Mouse (Mus musculus) neural tube, embryonic 13.5 days (tissue): Measurements from ENCODE around the gene Kif3c. TPM values are rescaled to one million over a fixed set of nuclear protein-coding genes. Genes with fewer than 3 reads are reported as not detected.

Experiments used
- ATAC-seq: fragments of 200-750 bp; cut with Nextera tagmentation; 2 replicates; pipeline ENCODE4 v1.8.0; 2017; ENCODE audit warnings: low read depth, mild to moderate bottlenecking, moderate TSS enrichment, moderate library complexity
- H3K27ac ChIP-seq: fragments of 300-500 bp; sonication (generic); replicated peaks from 2 replicates; pipeline ENCODE4 v1.5.1; 2015; ENCODE audit warnings: moderate library complexity, mild to moderate bottlenecking, inconsistent platforms
- H3K27me3 ChIP-seq: fragments of 300-500 bp; sonication (generic); 2 replicates; pipeline ENCODE4 v1.6.1; 2015; ENCODE audit warnings: mild to moderate bottlenecking, inconsistent platforms
- H3K36me3 ChIP-seq: fragments of 300-500 bp; sonication (generic); 2 replicates; pipeline ENCODE4 v1.6.1; 2015; ENCODE audit warnings: mild to moderate bottlenecking, inconsistent platforms
- H3K4me1 ChIP-seq: fragments of 300-500 bp; sonication (generic); replicated peaks from 2 replicates; pipeline ENCODE4 v1.6.1; 2015; ENCODE audit warnings: inconsistent platforms
- H3K4me2 ChIP-seq: fragments of 300-500 bp; sonication (generic); 2 replicates; pipeline ENCODE4 v1.6.1; 2015; ENCODE audit warnings: inconsistent platforms, mild to moderate bottlenecking, moderate library complexity
- H3K4me3 ChIP-seq: fragments of 300-500 bp; sonication (generic); 2 replicates; pipeline ENCODE4 v1.5.1; 2015; ENCODE audit warnings: mild to moderate bottlenecking, inconsistent platforms
- H3K9ac ChIP-seq: fragments of 300-500 bp; sonication (generic); 2 replicates; pipeline ENCODE4 v1.6.1; 2015; ENCODE audit warnings: moderate library complexity, mild to moderate bottlenecking, inconsistent platforms
- H3K9me3 ChIP-seq: fragments of 300-500 bp; sonication (generic); 2 replicates; pipeline ENCODE4 v1.6.1; 2016; ENCODE audit warnings: inconsistent platforms
- WGBS: fragments of 180-500 bp; shearing (Covaris S2); methylation state at CpG from one replicate; pipeline ENCODE4 v1.1.7; 2015; 5-methylcytosine and 5-hydroxymethylcytosine counted together
- polyA plus RNA-seq: library from polyadenylated mRNA; unstranded; fragments of >200 nt; fragmentation: Nextera tagmentation; extraction: Ambion mirVana; gene quantifications from 2 replicates; pipeline ENCODE4 v1.2.1, GENCODE M21; 2015

Kif3c gene
- polyA plus RNA-seq, 1 experiment from 2014 or later = 77.3 TPM

GRCm38 (mm10) chr12:3427891-3428775, 63.2 kb downstream of the Kif3c start:
- Histone ChIP-seq H3K4me1 (peaks cover 33% of the 10 kb centered on the region), H3K4me2 (peak overlapping the region; percentile 69), H3K27me3 (no peaks in the 10 kb centered on the region), H3K9me3 (no peaks in the 10 kb centered on the region), H3K9ac (peak overlapping the region; percentile 91; the same call in 1 of the 2 replicates), H3K27ac (peak overlapping the region; percentile 95; the same call in 1 of the 2 replicates), H3K36me3 (no peaks in the 10 kb centered on the region), H3K4me3 (peak overlapping the region; percentile 96)
- 66% methylated on average over 11 of the region's 11 CpGs for WGBS
- ATAC-seq = no peak

- Histone ChIP-seq H3K36me3 (peaks cover 8% of the 10 kb centered on the region), H3K4me2 (no peak overlapping the region), H3K27me3 (no peaks in the 10 kb centered on the region), H3K9ac (no peak overlapping the region), H3K4me1 (peaks cover 25% of the 10 kb centered on the region), H3K4me3 (no peak overlapping the region), H3K9me3 (no peaks in the 10 kb centered on the region), H3K27ac (no peak overlapping the region)
- WGBS = 84% methylated on average over 2 of the region's 2 CpGs
- no peak for ATAC-seq
These were observed 64.9 kb downstream of the Kif3c start for GRCm38 (mm10) chr12:3429681-3430442.

GRCm38 (mm10) chr12:3430443-3430753, 65.5 kb downstream of the Kif3c start:
- Histone ChIP-seq H3K9ac (no peak overlapping the region), H3K4me3 (no peak overlapping the region), H3K27me3 (no peaks in the 10 kb centered on the region), H3K4me2 (no peak overlapping the region), H3K4me1 (peaks cover 19% of the 10 kb centered on the region), H3K9me3 (no peaks in the 10 kb centered on the region), H3K36me3 (peaks cover 8% of the 10 kb centered on the region), H3K27ac (no peak overlapping the region)
- ATAC-seq = no peak

- Histone ChIP-seq H3K4me1 (peaks cover 16% of the 10 kb centered on the region), H3K4me2 (no peak overlapping the region), H3K36me3 (peaks cover 8% of the 10 kb centered on the region), H3K9me3 (no peaks in the 10 kb centered on the region), H3K4me3 (no peak overlapping the region), H3K27ac (no peak overlapping the region), H3K27me3 (no peaks in the 10 kb centered on the region), H3K9ac (no peak overlapping the region)
- no peak for ATAC-seq
These were observed 66.1 kb downstream of the Kif3c start for GRCm38 (mm10) chr12:3430985-3431384.

- Histone ChIP-seq H3K27me3 (no peaks in the 10 kb centered on the region), H3K9me3 (no peaks in the 10 kb centered on the region), H3K4me2 (no peak overlapping the region), H3K27ac (no peak overlapping the region), H3K4me1 (peaks cover 9% of the 10 kb centered on the region; the same call in 1 of the 2 replicates), H3K36me3 (peaks cover 8% of the 10 kb centered on the region), H3K9ac (no peak overlapping the region), H3K4me3 (no peak overlapping the region)
- no peak for ATAC-seq
- WGBS = 75% methylated on average over 1 of the region's 1 CpGs
These were observed 68.8 kb downstream of the Kif3c start for GRCm38 (mm10) chr12:3433736-3434135.

GRCm38 (mm10) chr12:3436446-3436845, 71.5 kb downstream of the Kif3c start:
- no peak overlapping the region for H3K4me2 ChIP-seq
- H3K9me3 ChIP-seq = no peaks in the 10 kb centered on the region
- no peaks in the 10 kb centered on the region for H3K27me3 ChIP-seq
- 95% methylated on average over 5 of the region's 5 CpGs for WGBS
- H3K4me1 ChIP-seq = peaks cover 5% of the 10 kb centered on the region; the same call in 1 of the 2 replicates
- no peak overlapping the region for H3K27ac ChIP-seq
- no peak for ATAC-seq
- H3K4me3 ChIP-seq = no peak overlapping the region
- peaks cover 8% of the 10 kb centered on the region for H3K36me3 ChIP-seq
- no peak overlapping the region for H3K9ac ChIP-seq

- Histone ChIP-seq H3K4me1 (no peaks in the 10 kb centered on the region), H3K4me3 (no peak overlapping the region)
These were observed 72.9 kb downstream of the Kif3c start for GRCm38 (mm10) chr12:3437815-3438214.

GRCm38 (mm10) chr12:3440916-3441315, 76.0 kb downstream of the Kif3c start:
- WGBS = 83% methylated on average over 2 of the region's 2 CpGs

More at GRCm38 (mm10) chr12:3437815-3438214, 72.9 kb downstream of the Kif3c start:
- H3K27ac ChIP-seq = no peak overlapping the region
- 100% methylated on average over 1 of the region's 1 CpGs for WGBS
- no peak overlapping the region for H3K9ac ChIP-seq
- ATAC-seq = no peak
- peaks cover 8% of the 10 kb centered on the region for H3K36me3 ChIP-seq
- H3K4me2 ChIP-seq = no peak overlapping the region
- H3K27me3 ChIP-seq = no peaks in the 10 kb centered on the region
- H3K9me3 ChIP-seq = no peaks in the 10 kb centered on the region

GRCm38 (mm10) chr12:3441361-3441760, 76.4 kb downstream of the Kif3c start:
- Histone ChIP-seq H3K4me1 (no peaks in the 10 kb centered on the region), H3K4me3 (no peak overlapping the region), H3K27ac (no peak overlapping the region), H3K9me3 (no peaks in the 10 kb centered on the region), H3K9ac (no peak overlapping the region), H3K27me3 (no peaks in the 10 kb centered on the region), H3K4me2 (no peak overlapping the region), H3K36me3 (peaks cover 10% of the 10 kb centered on the region)
- WGBS = 91% methylated on average over 5 of the region's 5 CpGs
- no peak for ATAC-seq

More at GRCm38 (mm10) chr12:3440916-3441315, 76.0 kb downstream of the Kif3c start:
- H3K9me3 ChIP-seq = no peaks in the 10 kb centered on the region
- no peak overlapping the region for H3K4me2 ChIP-seq
- H3K4me1 ChIP-seq = no peaks in the 10 kb centered on the region
- H3K36me3 ChIP-seq = peaks cover 10% of the 10 kb centered on the region
- no peak overlapping the region for H3K4me3 ChIP-seq
- no peak for ATAC-seq
- no peak overlapping the region for H3K27ac ChIP-seq
- no peaks in the 10 kb centered on the region for H3K27me3 ChIP-seq
- H3K9ac ChIP-seq = no peak overlapping the region

- Histone ChIP-seq H3K4me2 (no peak overlapping the region), H3K9ac (no peak overlapping the region), H3K4me1 (no peaks in the 10 kb centered on the region), H3K36me3 (peaks cover 41% of the 10 kb centered on the region), H3K4me3 (no peak overlapping the region), H3K9me3 (no peaks in the 10 kb centered on the region), H3K27ac (no peak overlapping the region), H3K27me3 (no peaks in the 10 kb centered on the region)
- WGBS = 85% methylated on average over 3 of the region's 3 CpGs
- no peak for ATAC-seq
These were observed 88.6 kb downstream of the Kif3c start for GRCm38 (mm10) chr12:3453554-3453953.
